Mouse (Mus musculus) lung, postnatal 14 days (tissue): ENCODE measurements around the gene Mcemp1.

Experiments
- DNase-seq: peaks from one replicate; pipeline ENCODE4 v3.0.0; 2021

Gene Mcemp1

DNA sequence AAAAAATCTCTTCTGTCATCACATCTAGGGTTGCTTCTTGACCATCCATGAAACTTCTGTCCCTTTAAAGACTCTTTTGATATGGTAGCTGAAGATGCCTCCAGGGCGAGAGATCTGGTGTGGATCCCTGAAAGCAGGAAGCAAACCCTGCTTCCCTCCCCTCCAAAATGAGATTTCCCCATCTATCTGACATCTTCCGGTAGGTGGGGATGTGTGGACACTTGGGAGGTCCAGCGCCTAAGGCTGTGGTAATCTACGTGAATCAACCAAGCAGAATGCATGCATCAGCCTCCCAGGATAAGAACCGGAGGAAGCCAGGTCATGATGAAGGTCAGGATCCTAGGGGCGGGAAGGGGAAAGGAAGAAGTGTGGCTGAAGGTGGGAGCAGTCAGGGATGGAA is at the start of gene Mcemp1:
TSS of gene Mcemp1 (plus strand) at position 248 of the 400 bp plus-strand sequence.
- DNase-seq = no peak

DNA sequence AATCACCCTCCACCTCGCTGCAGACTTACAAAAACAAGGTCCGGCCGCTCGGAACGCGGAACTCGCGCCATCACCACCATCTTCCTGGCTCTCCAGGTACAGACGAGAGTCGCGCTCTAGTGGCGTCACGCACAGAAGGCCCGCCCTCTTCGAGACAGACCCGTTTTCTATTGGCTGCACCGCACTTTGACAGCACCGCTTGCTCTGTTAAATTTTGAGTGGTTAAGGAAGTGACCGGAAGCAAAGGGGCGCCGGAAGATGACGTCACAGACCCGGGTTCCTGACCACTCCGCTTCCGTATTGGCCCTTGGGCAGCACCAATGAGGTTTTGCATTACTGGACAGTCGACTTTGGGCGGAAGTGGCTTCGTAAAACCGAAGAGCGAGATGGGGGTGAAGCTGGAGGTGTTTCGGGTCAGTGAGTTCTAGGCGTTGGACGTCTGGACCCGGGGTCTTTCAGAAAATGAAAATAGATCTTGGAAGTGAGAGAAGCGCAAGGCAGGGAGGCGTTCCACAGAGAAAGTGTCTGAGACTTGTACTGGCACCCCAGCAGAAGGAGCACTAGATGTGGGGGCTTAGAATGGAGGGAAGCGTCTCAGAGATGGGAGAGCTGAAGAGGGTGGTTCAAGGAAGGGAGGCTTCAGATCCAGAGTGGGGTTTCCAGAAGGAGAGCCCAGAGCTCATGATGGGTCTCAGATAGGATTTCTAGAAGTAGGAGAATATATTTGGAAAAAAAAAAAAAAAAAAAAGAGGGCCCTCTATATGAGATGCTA is 44.2 kb upstream of the Mcemp1 start, which contains the start of the genes Xab2 and Pet100:
TSS of gene Xab2 (minus strand) at position 118 of the 772 bp plus-strand sequence.
TSS of gene Pet100 (plus strand) at position 350 of the 772 bp plus-strand sequence.
- DNase-seq = peak; percentile 98

DNA sequence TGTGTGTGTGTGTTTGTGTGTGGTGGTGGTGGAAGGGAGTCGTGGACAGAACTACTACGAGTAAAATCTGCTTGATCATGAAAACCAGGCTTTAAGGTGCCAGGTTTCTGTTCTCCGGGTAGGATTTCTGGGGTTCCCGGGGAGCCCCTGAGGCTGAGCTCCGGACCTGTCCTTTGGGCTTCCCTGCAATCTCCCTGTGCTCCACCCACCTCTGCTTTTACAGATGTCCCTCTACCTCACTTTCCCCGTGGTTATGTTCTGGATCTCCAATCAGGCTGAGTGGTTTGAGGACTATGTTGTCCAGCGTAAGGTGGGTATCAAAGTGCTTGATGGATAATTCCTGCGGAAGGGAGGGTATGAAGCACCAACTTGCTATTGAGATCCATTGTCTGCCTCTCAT is 43.4 kb upstream of the Mcemp1 start:
- no peak for DNase-seq

DNA sequence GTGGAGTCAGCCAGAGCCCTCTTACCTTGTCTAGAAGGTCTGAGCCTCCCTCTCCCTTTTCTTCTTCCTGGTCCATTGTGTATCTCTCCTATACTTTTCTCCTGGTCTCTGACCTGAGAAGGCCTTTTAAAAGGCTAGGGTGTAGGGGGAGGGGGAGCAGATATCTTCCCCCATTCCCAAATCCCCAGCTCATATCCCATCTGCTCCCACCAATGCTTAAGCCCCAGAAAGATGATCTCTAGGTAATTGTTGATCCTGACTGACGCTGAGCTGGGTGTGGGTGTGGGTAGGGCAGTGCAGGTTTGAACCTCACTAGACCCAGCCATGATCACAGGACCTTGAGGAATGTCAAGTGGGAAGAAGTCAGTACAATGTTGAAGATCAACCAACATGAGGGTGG is 40.1 kb upstream of the Mcemp1 start, which contains the start of gene Pcp2:
TSS of gene Pcp2 (minus strand) at position 101 of the 400 bp plus-strand sequence.
- no peak for DNase-seq

DNA sequence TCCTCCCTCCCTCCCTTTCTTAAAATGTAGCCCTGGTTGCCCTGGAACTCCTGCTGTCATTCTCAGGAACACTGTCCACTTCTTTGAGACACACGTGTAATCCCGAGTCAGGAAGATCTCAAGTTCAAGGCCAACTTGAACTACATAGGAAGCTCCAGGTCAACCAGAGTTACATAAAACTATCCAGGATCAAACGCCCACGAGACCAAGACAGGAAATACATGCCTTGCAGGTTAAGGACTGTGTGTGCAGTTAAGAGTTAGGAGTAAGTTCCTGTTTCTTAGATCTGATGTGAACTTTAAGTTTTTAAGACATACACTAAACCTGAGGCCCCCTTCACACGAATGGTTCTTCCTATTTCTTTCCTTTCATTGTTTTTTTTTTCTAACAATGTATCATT is 38.6 kb upstream of the Mcemp1 start:
- no peak for DNase-seq

DNA sequence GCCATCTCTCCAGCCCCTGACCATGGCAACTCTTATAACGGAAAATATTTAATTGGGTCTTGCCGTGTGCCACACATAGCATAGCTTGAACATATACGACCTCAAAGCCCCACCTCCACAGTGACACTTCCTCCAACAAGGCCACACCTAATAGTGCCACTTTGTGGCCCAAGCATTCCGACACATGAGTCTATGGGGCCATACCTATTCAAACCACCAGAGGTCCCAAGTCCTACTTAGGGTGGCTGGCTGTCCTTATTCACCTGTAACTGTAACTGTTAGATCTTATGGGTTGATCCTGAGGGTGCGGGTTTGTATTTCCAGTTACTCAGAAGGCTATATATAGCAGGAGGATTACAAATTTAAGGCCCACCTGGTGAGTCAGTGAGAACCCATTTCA is 37.5 kb upstream of the Mcemp1 start:
- DNase-seq = peak; percentile 25

DNA sequence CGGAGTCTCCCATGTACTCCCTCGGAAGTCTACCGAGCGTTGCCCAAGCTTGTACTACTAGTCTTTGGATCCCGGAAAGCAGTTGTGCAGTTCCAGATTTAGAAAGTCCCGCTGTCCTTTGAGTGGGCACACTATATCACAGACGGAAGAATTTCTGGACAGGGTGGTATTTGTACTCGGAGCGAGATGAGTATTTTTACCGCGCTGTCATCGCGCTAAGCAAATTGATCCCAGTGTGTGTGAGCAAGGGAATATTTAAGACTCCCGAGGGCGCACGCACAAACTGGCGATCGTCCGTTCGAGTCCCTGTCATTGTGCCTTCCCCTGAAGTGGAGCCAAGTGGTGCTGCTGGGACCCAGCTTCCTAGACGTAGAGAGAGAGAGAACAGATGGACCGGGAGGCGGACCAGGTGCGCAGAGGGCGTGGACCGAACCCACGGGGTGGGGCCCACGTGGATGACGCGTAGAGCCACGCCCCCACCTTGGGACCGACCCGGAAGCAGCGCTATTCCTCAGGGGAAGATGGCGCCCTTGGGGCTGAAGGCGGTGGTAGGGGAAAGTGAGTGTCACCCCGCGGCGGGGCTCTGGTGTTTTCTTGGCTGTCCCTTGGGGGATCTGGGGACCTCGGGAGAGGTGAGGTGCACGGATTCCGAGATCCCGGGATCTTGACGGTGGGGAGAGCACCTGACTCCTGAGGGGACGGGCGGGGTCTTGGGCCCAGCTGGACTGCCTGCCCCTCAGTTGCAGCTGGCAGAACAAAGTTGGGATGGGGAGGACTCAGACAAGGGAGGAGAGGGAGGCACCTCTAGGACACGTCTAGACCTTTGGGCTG is 34.7 kb upstream of the Mcemp1 start, which contains the start of gene Stxbp2:
TSS of gene Stxbp2 (plus strand) at position 309 of the 831 bp plus-strand sequence.
- DNase-seq = peak; percentile 84

DNA sequence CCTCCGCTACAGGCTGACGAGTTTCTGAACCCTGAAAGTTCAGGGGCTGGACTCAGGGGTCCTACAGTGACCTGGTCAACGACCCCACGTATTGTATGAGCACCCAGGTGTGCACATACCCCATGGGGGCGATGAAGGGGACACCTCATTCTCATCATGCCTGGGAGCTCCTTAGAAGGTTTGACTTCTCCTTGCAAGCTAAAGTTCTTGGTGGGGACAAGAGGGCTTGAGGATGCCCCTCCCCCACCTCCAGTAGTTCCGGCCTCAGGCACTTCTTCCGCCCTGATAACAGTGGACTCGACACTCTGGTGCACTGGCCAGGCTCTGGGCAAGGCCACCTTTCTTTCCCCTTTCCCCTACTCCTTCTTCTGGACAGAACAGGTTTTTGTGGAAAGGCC is 34.1 kb upstream of the Mcemp1 start:
- peak; percentile 53 for DNase-seq

DNA sequence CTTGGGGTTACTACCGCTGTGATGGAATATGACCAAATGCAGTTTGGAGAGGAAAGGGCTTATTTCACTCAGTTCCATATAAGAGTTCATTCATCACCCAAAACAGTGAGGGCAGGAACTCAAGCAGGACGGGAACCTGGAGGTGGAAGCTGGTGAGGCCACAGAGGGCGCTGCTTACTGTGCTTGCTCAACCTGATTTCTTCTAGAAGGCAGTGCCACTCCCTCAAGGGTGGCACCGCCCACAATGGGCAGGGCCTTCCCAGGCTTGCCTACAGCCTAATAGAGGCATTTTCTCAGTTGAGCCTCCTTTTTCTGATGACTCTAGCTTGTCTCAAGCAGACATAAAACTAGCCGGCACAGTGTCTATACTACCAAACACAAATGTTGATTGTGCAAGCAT is 19.8 kb upstream of the Mcemp1 start:
- peak; percentile 66 for DNase-seq

DNA sequence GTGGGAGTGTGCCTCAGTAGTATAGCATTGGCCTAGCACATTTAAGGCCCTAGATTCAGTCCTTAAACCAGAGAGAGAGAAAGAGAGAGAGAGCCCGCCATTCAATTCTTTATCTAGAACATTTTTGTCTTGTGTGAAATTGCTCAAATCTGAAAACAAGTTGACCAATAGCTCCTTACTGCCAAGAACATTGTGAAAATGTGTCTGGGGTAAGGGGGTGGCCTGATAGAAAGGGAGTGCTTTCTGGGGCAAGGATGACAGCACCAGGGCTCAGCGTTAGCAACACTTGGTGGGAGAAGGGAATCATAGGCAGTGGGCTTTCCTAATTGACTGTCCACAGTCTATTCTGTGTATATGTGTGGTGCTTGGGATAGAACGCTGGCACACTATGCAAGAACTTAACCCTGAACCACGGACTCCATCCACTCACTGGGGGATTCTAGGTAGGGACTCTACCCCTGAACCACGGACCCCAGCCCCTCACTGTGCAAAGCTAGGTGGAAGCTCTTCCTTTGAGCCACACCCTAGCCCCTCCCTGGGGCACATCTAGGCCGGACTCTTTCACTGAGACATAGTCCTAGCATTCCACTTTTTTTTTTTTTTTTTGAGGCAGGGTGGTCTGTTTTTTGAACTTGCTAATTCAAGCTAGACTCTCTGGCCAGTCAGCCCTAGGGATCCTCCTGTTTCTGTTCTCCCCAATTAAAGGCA is 18.6 kb upstream of the Mcemp1 start:
- no peak for DNase-seq

DNA sequence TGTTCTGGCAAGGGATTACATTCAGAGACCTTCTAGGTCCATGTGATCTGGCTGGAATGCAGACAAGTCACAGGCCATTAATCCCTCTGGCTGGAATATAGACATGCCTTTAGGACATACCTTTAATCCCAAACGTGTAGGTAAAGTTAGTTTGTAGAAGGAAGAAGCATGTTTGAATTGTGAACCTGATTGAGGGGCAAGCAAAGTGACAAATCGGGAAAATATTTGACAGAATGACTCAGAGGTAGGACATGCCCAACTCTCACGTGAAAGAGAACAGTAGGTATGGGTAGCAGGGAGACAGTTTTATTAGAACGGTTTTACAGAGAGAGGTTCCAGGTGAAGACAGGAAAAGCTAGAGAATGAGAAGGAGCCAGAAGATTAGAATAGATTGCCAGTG is 18.0 kb upstream of the Mcemp1 start:
- DNase-seq = no peak

DNA sequence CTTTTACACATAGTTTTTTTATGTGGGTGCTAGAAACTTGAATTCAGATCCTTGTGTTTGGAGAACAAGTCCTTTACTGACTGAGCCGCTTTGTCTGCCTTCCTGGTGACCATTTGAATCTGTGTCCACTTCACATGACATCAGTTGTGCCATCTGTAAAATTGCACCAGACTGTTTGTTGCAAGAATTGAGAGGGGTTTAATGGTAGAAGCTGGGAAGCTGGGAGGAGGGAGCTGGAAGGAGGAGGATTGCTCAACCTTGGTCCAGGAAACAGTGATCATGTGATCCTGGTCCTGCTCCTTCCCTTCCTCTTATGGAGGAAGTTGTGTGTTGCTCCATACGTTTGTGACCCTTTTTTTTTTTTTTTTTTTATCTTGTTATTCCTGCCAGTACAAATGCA is 17.3 kb upstream of the Mcemp1 start:
- DNase-seq = no peak

DNA sequence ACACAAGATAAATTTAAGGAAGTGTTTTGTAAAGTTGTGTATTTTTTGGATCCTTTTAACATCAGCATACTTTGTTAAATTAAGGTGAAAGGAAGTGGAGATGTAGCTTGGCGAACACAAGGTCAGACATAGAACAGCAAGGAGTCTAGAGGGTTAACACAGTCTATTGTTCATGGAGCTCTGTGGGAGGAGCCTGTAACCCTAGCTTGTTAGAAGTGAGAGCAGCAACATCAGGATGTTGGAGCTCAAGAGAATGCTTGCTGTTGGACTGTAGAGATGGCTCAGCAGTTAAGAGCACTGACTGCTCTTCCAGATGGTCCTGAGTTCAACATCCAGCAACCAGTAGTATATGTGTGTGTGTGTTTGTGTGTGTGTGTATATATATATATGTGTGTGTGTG is 16.6 kb upstream of the Mcemp1 start:
- no peak for DNase-seq

DNA sequence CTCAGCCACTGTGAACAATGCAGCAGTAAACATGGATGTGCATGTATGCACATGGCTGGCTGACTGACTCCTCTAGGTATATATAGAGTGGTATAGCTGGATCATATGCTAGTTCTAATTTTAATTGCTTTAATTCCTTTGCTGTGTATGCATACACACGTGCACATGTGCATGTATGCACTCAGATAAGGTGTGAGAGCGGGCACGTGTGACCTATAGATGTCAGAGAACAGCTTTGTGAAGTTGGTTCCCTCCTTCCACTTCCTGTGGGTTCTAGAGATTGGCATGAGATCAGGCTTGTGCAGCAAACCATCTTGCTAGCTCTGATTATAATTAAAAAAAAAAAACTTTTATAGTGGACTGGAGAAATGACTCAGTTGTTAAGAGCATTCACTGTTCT is 12.7 kb upstream of the Mcemp1 start:
- no peak for DNase-seq

DNA sequence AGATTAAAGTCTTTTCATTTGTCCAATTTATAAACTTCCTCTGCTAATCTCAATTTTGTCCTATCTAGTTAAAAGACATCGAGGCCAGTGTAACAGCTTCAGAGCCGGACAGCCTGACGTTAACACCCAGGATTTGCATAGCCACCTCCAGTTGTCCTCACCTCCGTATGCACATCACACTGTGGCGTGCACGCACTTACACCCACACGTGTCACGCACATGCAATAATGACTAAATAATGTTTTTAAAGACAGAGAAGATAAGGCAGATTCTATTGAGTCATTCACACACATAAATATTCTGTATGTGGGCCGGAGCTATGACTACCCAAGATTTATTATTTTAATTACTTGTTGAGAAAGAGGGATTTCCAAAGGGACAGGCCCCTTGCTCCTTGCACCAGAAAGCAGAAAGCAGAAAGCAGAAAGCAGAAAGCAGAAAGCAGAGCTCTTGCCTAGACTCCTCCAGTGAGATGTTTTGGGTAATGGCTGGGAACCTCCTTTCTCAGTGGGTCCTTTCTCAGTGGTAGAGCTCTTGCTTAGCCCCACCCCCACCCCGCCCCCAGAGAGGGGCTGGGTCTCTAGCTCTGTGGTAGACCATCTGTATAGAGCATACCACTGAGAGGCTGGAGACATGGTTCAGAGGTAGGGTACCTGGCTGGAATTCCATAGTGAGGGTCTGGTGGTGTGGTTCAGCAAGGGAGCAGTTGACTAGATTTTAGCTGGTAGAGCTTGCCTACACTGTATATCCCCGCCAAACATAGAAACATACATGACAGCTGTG is 10.6 kb upstream of the Mcemp1 start:
- no peak for DNase-seq

DNA sequence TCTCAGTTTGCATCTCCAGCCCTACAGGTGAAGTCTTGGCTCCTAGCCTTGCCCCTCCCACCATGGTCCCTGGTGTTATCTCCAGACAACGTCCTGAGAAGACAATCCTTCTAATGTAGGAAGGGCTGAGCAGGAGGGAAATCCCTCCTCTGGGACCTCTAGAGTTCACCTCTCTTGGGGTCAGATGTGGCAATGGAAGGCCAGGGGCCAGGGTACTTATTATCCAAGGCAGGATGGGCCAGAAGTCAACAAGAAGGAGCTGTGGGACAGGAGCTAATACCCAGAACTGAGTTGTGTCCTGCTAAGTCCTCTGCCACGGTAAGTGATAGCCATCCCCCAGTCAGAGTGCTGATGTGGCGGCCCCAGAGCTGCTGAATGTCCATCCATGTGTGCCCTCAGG is 10.0 kb upstream of the Mcemp1 start, which contains the start of gene Retn:
TSS of gene Retn (plus strand) at position 245 of the 400 bp plus-strand sequence.
- no peak for DNase-seq

DNA sequence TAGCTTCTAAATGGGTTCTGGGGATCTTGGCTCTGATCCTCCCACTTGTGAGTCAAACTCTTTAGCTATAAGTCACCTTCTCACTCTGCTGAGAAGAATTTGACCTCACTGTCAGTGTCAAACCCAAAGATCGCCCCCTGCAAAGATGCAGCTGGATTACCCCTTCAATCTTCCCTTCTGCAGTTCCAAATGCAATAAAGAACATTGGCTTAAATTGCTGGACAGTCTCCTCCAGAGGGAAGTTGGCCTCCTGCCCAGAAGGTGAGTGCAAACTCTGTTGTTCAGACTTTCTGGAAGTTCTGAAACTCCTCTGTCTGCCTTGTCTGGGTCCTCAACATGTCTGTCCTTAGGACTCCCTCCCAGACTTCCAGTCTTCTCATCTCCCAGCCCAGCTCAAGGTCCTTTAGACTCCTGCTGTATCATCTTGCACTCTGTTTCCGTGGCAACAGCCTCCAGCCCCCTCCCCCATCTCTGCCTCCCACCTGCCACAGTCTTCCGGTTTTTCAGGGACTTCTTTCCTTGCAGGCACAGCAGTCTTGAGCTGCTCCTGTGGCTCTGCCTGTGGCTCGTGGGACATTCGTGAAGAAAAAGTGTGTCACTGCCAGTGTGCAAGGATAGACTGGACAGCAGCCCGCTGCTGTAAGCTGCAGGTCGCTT is 8.7 kb upstream of the Mcemp1 start:
- no peak for DNase-seq

DNA sequence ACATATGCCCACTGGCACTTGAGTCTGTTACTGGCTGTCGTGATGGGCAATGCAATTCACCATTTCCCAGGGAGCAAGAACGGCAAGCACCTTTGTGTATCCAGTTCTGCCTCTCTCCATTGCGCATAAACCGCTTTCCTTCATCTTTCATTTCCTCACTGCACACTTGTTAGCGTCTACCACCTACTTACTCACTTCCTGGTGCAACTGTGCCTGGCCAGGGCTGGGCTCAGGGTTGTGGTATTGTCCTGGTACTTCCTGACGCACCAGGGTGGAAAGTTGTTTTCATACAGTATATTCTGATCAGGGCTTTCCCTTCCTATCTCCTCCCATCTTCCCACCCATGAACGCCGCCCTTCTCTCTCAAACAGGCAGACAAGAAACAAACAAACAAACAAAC is 4.7 kb upstream of the Mcemp1 start:
- no peak for DNase-seq

DNA sequence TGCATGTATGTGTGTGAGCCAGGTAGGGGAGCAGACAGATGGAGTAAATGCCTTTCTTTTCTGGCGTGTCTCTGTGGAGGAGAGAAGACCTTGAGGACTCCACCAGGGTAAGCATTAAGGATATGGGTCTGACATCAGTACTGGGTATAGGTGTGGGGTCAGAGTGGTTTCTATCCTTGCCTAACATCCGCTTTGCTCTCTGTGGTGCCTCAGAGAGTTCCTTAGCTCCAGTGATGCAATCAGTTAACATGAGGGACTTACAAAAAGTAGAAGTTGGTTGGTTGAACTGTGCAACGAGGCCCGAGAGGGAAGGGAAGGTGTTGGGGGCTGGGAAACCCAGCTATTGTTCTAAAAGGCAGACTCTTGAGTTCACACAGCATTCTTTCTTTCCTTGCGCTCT is 1.1 kb upstream of the Mcemp1 start:
- no peak for DNase-seq

DNA sequence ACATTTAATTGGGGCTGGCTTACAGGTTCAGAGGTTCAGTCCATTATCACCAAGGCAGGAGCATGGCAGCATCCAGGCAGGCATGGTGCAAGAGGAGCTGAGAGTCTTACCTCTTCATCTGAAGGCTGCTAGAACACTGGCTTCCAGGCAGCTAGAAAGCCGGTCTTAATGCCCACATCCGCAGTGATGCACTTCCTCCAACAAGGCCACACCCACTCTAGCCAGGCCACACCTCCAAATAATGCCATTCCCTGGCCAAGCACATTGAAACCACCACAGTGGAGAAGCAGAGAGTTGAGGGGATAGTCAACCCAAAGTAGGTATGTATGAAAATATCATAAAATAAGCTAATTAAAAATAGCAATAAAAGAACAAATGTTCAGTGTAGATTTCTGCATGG is 4.8 kb downstream of the Mcemp1 start:
- peak; percentile 37 for DNase-seq

DNA sequence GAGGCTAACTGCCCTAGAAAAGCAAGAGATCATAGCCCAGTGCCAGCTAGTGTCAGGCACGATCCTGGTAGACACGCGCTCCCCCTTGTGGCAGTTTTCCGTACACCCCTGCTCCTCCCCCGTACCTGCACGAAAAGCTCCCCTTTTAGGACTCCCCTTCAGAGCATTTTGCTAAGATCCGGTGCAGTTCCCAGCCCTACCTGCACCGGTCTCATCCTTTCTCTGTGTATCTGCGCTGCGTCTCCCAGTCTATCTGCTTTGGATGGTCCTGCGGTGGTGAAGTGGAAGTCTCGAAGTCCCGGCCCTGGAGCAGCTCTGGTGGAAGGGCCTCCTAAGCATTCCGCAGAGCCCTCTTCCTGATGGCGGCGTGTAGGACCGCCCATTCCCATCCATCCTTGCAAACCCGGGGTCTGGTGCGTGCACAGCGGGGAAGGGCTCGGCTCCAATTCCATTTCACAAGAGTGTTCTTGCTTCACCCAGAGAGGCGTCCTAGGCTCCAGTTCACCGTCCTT is 6.5 kb downstream of the Mcemp1 start, which contains the start of gene Fcor:
TSS of gene Fcor (minus strand) at position 383 of the 512 bp plus-strand sequence.
- DNase-seq = peak; percentile 89
